ENCODE assay signal across 2 mouse cellular contexts in the genomic region with DNA sequence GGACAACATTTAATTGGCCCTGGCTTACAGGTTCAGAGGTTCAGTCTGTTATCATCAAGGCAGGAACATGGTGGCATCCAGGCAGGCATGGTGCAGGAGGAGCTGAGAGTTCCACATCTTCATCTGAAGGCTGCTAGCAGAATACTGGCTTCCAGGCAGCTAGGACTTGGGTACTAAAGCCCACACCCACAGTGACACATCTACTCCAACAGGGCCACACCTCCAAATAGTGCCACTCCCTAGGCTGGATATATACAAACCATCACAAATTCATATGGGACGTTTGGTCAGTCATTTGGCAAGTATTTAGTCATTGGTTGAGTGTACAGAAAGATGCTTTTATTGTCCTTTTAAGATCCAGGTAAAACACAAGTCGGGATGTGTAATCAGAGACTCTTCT. TPM values are rescaled to one million over a fixed set of nuclear protein-coding genes. Genes with fewer than 3 reads are reported as not detected.
"Had no signal": no experiment of that assay in that cellular context is flagged by ENCODE, and none has a peak within 500 bp of the region (broad histone marks: within the 10 kb centered on the region; RNA-seq: fewer than 3 reads in every experiment).

No protein-coding gene starts in this region.

RNA-seq across cellular contexts. Expression of a gene that starts 20.5 kb away (rescaled TPM):
- total RNA-seq: monocyte, adult 5-6 weeks had no signal
- polyA plus RNA-seq: macrophage had no signal
